Mouse (Mus musculus) gastrocnemius, postnatal 10 days (tissue): ENCODE data around the gene Col24a1. TPM values are rescaled to one million over a fixed set of nuclear protein-coding genes. Genes with fewer than 3 reads are reported as not detected.

Experiments
- DNase-seq: peaks from one replicate; pipeline ENCODE4 v3.0.0; 2021; ENCODE audit warnings: mixed read lengths
- total RNA-seq, 2 experiments: library from RNA; stranded (reverse); gene quantifications; 2 replicates each; pipeline ENCODE4 v1.2.3; 2021

The Col24a1 gene
- total RNA-seq, 2 experiments from 2014 or later, result 6.7 to 9.1 TPM

GRCm38 (mm10) chr3:145462351-145462750, 170.1 kb downstream of the Col24a1 start:
- no peak for DNase-seq

GRCm38 (mm10) chr3:145463731-145464130, 171.5 kb downstream of the Col24a1 start:
- no peak for DNase-seq

GRCm38 (mm10) chr3:145471094-145471493, 178.8 kb downstream of the Col24a1 start:
- DNase-seq, result no peak

- no peak for DNase-seq
Measured at GRCm38 (mm10) chr3:145474163-145474562, 181.9 kb downstream of the Col24a1 start.

- no peak for DNase-seq
Measured at GRCm38 (mm10) chr3:145476634-145477033, 184.4 kb downstream of the Col24a1 start.

GRCm38 (mm10) chr3:145477074-145477473, 184.8 kb downstream of the Col24a1 start:
- no peak for DNase-seq

- DNase-seq, result no peak
Measured at GRCm38 (mm10) chr3:145478446-145478845, 186.2 kb downstream of the Col24a1 start.

GRCm38 (mm10) chr3:145490279-145490678, 198.0 kb downstream of the Col24a1 start:
- no peak for DNase-seq

- no peak for DNase-seq
Measured at GRCm38 (mm10) chr3:145491326-145491725, 199.1 kb downstream of the Col24a1 start.

GRCm38 (mm10) chr3:145498127-145498526, 205.9 kb downstream of the Col24a1 start:
- no peak for DNase-seq

GRCm38 (mm10) chr3:145498893-145499292, 206.6 kb downstream of the Col24a1 start:
- no peak for DNase-seq

- DNase-seq, result no peak
Measured at GRCm38 (mm10) chr3:145504830-145505229, 212.6 kb downstream of the Col24a1 start.

GRCm38 (mm10) chr3:145508550-145508949, 216.3 kb downstream of the Col24a1 start:
- DNase-seq, result no peak

- DNase-seq, result no peak
Measured at GRCm38 (mm10) chr3:145514197-145514596, 221.9 kb downstream of the Col24a1 start.

GRCm38 (mm10) chr3:145521528-145522080, 229.3 kb downstream of the Col24a1 start:
- DNase-seq, result no peak

- no peak for DNase-seq
Measured at GRCm38 (mm10) chr3:145522311-145522710, 230.0 kb downstream of the Col24a1 start.

- no peak for DNase-seq
Measured at GRCm38 (mm10) chr3:145525266-145525665, 233.0 kb downstream of the Col24a1 start.

GRCm38 (mm10) chr3:145537870-145538269, 245.6 kb downstream of the Col24a1 start:
- DNase-seq, result no peak

- DNase-seq, result no peak
Measured at GRCm38 (mm10) chr3:145548441-145549415, 256.5 kb downstream of the Col24a1 start.

GRCm38 (mm10) chr3:145550216-145550615, 257.9 kb downstream of the Col24a1 start:
- DNase-seq, result no peak

GRCm38 (mm10) chr3:145554388-145554787, 262.1 kb downstream of the Col24a1 start:
- DNase-seq, result no peak

GRCm38 (mm10) chr3:145556206-145556605, 263.9 kb downstream of the Col24a1 start:
- DNase-seq, result no peak

GRCm38 (mm10) chr3:145559675-145560074, 267.4 kb downstream of the Col24a1 start:
- DNase-seq, result no peak

GRCm38 (mm10) chr3:145560117-145560516, 267.8 kb downstream of the Col24a1 start:
- DNase-seq, result no peak
